Mouse (Mus musculus) cerebellum, postnatal 4 days (tissue): Measurements from ENCODE around the gene Bcorl1.
A peak's percentile ranks its signal among the peaks of the same experiment; 100 is the strongest.
"Not testable (repeated sequence)": the region's sequence is repeated elsewhere in the genome, so short reads cannot be mapped to it uniquely, and the experiment has no call there.

Experiments
- DNase-seq, 2 experiments: peaks; one replicate each; pipeline ENCODE4 v3.0.0; 2022; ENCODE audit warnings: low spot score in 2 of 2, mixed read lengths in 1 of 2

Bcorl1 gene

GRCm38 (mm10) chrX:48389380-48389779 is 48.2 kb downstream of the Bcorl1 start:
- DNase-seq, result no peak

- DNase-seq, result no peak
Measured at GRCm38 (mm10) chrX:48399994-48400393, 58.8 kb downstream of the Bcorl1 start.

GRCm38 (mm10) chrX:48405141-48405540 is 64.0 kb downstream of the Bcorl1 start:
- no peak for DNase-seq

- peak; percentile 83 to 87 for DNase-seq
Measured at GRCm38 (mm10) chrX:48409611-48410387, 68.6 kb downstream of the Bcorl1 start.

GRCm38 (mm10) chrX:48410388-48410776 is 69.2 kb downstream of the Bcorl1 start:
- DNase-seq, result no peak

GRCm38 (mm10) chrX:48412629-48413028 is 71.5 kb downstream of the Bcorl1 start:
- no peak for DNase-seq

- DNase-seq, result no peak
Measured at GRCm38 (mm10) chrX:48414291-48414690, 73.1 kb downstream of the Bcorl1 start.

- DNase-seq, result no peak
Measured at GRCm38 (mm10) chrX:48418417-48418816, 77.3 kb downstream of the Bcorl1 start.

- DNase-seq, result peak in 1 of 2 experiments; percentile 62
Measured at GRCm38 (mm10) chrX:48422986-48423385, 81.8 kb downstream of the Bcorl1 start.

- DNase-seq, result no peak
Measured at GRCm38 (mm10) chrX:48423671-48424070, 82.5 kb downstream of the Bcorl1 start.

GRCm38 (mm10) chrX:48424583-48424982 is 83.4 kb downstream of the Bcorl1 start:
- no peak for DNase-seq

- no peak for DNase-seq
Measured at GRCm38 (mm10) chrX:48425280-48425679, 84.1 kb downstream of the Bcorl1 start.

- no peak for DNase-seq
Measured at GRCm38 (mm10) chrX:48428241-48428640, 87.1 kb downstream of the Bcorl1 start.

GRCm38 (mm10) chrX:48428642-48429041 is 87.5 kb downstream of the Bcorl1 start:
- no peak for DNase-seq

GRCm38 (mm10) chrX:48429100-48429499 is 87.9 kb downstream of the Bcorl1 start:
- no peak for DNase-seq

GRCm38 (mm10) chrX:48429538-48429937 is 88.4 kb downstream of the Bcorl1 start:
- no peak for DNase-seq

- no peak for DNase-seq
Measured at GRCm38 (mm10) chrX:48432599-48433526, 91.7 kb downstream of the Bcorl1 start.

GRCm38 (mm10) chrX:48433527-48433899 is 92.4 kb downstream of the Bcorl1 start:
- no peak for DNase-seq

GRCm38 (mm10) chrX:48434251-48434650 is 93.1 kb downstream of the Bcorl1 start:
- no peak for DNase-seq

- no peak for DNase-seq
Measured at GRCm38 (mm10) chrX:48435477-48435900, 94.3 kb downstream of the Bcorl1 start.

GRCm38 (mm10) chrX:48436082-48436481 is 94.9 kb downstream of the Bcorl1 start:
- not testable (repeated sequence) for DNase-seq

- DNase-seq, result no peak
Measured at GRCm38 (mm10) chrX:48439036-48439435, 97.9 kb downstream of the Bcorl1 start.

GRCm38 (mm10) chrX:48441548-48441947 is 100.4 kb downstream of the Bcorl1 start:
- DNase-seq, result no peak
